Mouse (Mus musculus) erythroblast, embryonic 14.5 days (primary cell): Measurements from ENCODE around the gene Mcat. TPM values are rescaled to one million over a fixed set of nuclear protein-coding genes. Genes with fewer than 3 reads are reported as not detected.

Experiments
- H3K27me3 ChIP-seq: 2 replicates; pipeline ENCODE4 v1.6.1; 2012; ENCODE audit warnings: inconsistent platforms; ENCODE audit not compliant: control insufficient read depth
- H3K36me3 ChIP-seq: 2 replicates; pipeline ENCODE4 v1.6.1; 2012; ENCODE audit warnings: mild to moderate bottlenecking, inconsistent platforms; ENCODE audit not compliant: control insufficient read depth
- H3K4me1 ChIP-seq: 2 replicates; pipeline ENCODE4 v1.6.1; 2012; ENCODE audit warnings: inconsistent platforms; ENCODE audit not compliant: control insufficient read depth
- H3K4me3 ChIP-seq: replicated peaks from 2 replicates; pipeline ENCODE3; 2012; ENCODE audit warnings: moderate library complexity, mild to moderate bottlenecking, inconsistent platforms
- H3K9me3 ChIP-seq: 2 replicates; pipeline ENCODE4 v1.6.1; 2012; ENCODE audit warnings: low read length, inconsistent platforms, mixed read lengths; ENCODE audit not compliant: control insufficient read depth
- GATA1 ChIP-seq: IDR thresholded peaks from 2 replicates; pipeline ENCODE4 v1.6.1; 2012; ENCODE audit warnings: low read length, inconsistent platforms, mixed read lengths
- TAL1 ChIP-seq: IDR thresholded peaks from 3 replicates; pipeline ENCODE4 v1.6.1; 2012; ENCODE audit warnings: low read length, inconsistent platforms, mixed read lengths
- polyA plus RNA-seq: library from polyadenylated mRNA; stranded (reverse); fragments of >175 nt; gene quantifications from 2 replicates; pipeline ENCODE4 v1.2.3, GENCODE M21; 2012

The Mcat gene
- polyA plus RNA-seq, 1 experiment = 2.0 TPM

DNA sequence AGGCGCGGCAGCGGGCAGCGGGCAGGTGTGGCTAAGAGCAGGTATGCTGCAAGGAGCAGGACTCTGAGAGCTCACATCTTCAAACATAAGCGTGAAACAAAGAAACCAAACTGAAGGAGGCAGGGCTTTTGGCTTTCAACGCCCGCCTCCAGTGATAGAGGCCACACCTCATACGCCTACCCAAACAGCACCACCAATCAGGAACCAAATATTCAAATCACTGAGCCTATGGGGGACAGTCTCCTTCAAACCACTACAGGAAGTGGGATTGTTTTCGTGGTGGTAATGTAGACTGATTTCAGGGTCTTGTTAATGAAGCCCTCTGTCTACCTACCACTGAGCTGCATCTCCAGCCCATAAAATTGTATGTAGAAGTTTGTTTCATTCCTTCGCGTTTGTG, 6.1 kb upstream of the Mcat start:
- Histone ChIP-seq H3K9me3 (no peaks in the 10 kb centered on the region), H3K4me3 (no peak overlapping the region), H3K27me3 (no peaks in the 10 kb centered on the region), H3K4me1 (peaks cover 69% of the 10 kb centered on the region), H3K36me3 (peaks cover 80% of the 10 kb centered on the region)
- TF ChIP-seq GATA1 (no peak), TAL1 (no peak)

GRCm38 (mm10) chr15:83568544-83568943, 5.0 kb upstream of the Mcat start:
- Histone ChIP-seq H3K36me3 (peaks cover 68% of the 10 kb centered on the region), H3K4me1 (peaks cover 74% of the 10 kb centered on the region), H3K4me3 (no peak overlapping the region), H3K9me3 (no peaks in the 10 kb centered on the region), H3K27me3 (no peaks in the 10 kb centered on the region)
- TF ChIP-seq TAL1 = no peak
- TF ChIP-seq GATA1 = no peak

DNA sequence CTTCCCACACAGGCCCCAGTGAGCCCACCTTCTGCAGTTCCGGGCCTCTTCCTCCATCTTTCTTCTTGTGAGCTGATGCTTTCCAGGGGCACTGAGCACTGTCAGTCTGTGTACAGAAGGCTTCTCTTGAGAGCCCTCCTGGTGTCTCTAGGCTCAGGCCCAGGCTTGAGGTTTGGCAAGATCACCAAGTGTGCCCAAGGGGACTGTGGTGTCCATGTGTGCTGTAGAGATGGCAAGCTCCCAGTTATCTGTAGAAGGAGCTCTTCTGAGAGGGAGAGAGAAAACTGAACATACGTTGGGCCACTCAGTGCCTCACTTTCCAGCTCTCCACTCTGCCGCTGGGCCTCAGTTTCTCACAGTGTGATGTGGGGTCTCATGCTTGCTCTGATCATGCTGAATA, 4.1 kb upstream of the Mcat start:
- no peaks in the 10 kb centered on the region for H3K27me3 ChIP-seq
- no peak for TF ChIP-seq TAL1
- TF ChIP-seq GATA1 = no peak
- H3K9me3 ChIP-seq = no peaks in the 10 kb centered on the region
- peaks cover 82% of the 10 kb centered on the region for H3K4me1 ChIP-seq
- peaks cover 63% of the 10 kb centered on the region for H3K36me3 ChIP-seq
- H3K4me3 ChIP-seq = no peak overlapping the region

- no peaks in the 10 kb centered on the region for H3K9me3 ChIP-seq
- peak overlapping the region; percentile 65 for H3K4me3 ChIP-seq
- no peak for TF ChIP-seq GATA1
- no peak for TF ChIP-seq TAL1
- peaks cover 47% of the 10 kb centered on the region for H3K36me3 ChIP-seq
- H3K4me1 ChIP-seq = peaks cover 86% of the 10 kb centered on the region
- H3K27me3 ChIP-seq = no peaks in the 10 kb centered on the region
Observed at GRCm38 (mm10) chr15:83566006-83566405, 2.4 kb upstream of the Mcat start.

- Histone ChIP-seq H3K9me3 (no peaks in the 10 kb centered on the region), H3K4me1 (peaks cover 84% of the 10 kb centered on the region), H3K27me3 (no peaks in the 10 kb centered on the region), H3K4me3 (peak overlapping the region; percentile 65), H3K36me3 (peaks cover 41% of the 10 kb centered on the region)
- TF ChIP-seq GATA1 (no peak), TAL1 (no peak)
Observed at GRCm38 (mm10) chr15:83565434-83565833, 1.8 kb upstream of the Mcat start.

- TF ChIP-seq TAL1 (no peak), GATA1 (no peak)
- peaks cover 32% of the 10 kb centered on the region for H3K36me3 ChIP-seq
- peaks cover 73% of the 10 kb centered on the region for H3K4me1 ChIP-seq
Observed at GRCm38 (mm10) chr15:83563857-83564651, 467 bp upstream of the Mcat start.

GRCm38 (mm10) chr15:83562626-83563270, 839 bp downstream of the Mcat start:
- H3K27me3 ChIP-seq = no peaks in the 10 kb centered on the region
- H3K4me1 ChIP-seq = peaks cover 60% of the 10 kb centered on the region
- peaks cover 21% of the 10 kb centered on the region for H3K36me3 ChIP-seq
- H3K4me3 ChIP-seq = peak overlapping the region; percentile 65
- TF ChIP-seq TAL1 (no peak), GATA1 (no peak)
- H3K9me3 ChIP-seq = no peaks in the 10 kb centered on the region

More at GRCm38 (mm10) chr15:83563857-83564651, 467 bp upstream of the Mcat start:
- Histone ChIP-seq H3K4me3 (peak overlapping the region; percentile 65), H3K27me3 (no peaks in the 10 kb centered on the region), H3K9me3 (no peaks in the 10 kb centered on the region)

DNA sequence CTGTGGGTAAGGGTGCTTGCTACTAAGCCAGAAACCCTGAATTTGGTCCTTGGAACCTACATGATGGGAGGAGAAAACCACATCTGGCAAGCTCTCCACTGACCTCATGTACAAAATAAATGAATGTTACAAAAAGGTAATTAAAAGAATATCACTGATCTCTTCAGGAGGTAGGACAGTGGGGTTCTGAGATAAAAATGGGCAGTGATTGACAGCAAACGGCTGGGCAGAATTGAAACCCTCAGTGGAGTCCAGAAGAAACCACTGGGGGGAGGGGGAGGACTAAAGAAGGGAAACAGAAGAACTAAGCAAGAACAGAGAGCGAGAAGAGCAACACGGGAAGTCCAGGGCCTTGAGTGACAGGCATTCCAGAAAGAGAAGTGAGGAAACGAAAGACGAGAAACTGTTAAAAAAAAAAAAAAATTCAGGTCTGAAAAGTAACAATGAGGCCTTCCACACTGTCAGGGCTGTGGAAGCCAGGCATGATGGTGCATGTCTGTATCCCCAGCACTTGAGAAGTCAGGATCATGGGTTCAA, 2.6 kb downstream of the Mcat start:
- TF ChIP-seq GATA1 = no peak
- no peak for TF ChIP-seq TAL1
- Histone ChIP-seq H3K9me3 (no peaks in the 10 kb centered on the region), H3K4me3 (no peak overlapping the region), H3K36me3 (peaks cover 6% of the 10 kb centered on the region), H3K4me1 (peaks cover 51% of the 10 kb centered on the region), H3K27me3 (no peaks in the 10 kb centered on the region)
